11 mouse cellular contexts compared by ENCODE assay signal in the genomic region with DNA sequence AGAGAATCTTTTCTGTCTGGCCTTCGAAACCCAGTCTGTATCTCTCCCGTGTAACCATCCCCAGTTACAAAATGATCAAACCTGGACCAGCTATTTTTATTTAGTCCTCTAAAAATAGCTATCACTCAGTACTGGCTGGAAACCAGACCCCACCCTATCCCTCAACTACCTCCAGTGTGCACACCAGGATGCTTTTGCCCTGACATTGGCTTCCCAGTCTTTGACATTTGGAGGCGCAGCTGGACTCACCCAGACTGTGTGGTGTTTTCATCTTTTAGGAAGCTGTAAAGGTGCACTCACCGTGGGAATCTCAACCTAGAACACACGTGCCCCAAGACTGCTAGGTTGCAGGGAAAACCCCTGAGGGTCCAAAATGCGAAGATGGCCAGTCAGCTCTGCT. TPM values are rescaled to one million over a fixed set of nuclear protein-coding genes. Genes with fewer than 3 reads are reported as not detected.
DNase-seq lines count a peak whose midpoint lies in the region; ATAC-seq and TF ChIP-seq lines count a peak whose summit lies in the region.
"Had no signal": no experiment of that assay in that cellular context is flagged by ENCODE, and none has a peak within 500 bp of the region (broad histone marks: within the 10 kb centered on the region; RNA-seq: fewer than 3 reads in every experiment).

No protein-coding gene starts in this region.

- peak overlapping the region; percentile 58; the same call in 1 of the 2 replicates for H3K4me3 ChIP-seq in liver, embryonic 11.5 days (ENCODE audit: low read depth, low read length)
- H3K4me3 ChIP-seq in forebrain, embryonic 11.5 days (ENCODE audit: low read depth, low read length), result peak overlapping the region; percentile 60
- H3K4me3 ChIP-seq in intestine, postnatal 0 days (ENCODE audit: low read depth, low read length), result peak overlapping the region; percentile 55; the same call in 1 of the 2 replicates
- peak overlapping the region; percentile 55 for H3K4me3 ChIP-seq in olfactory bulb, adult 2 months (ENCODE audit: insufficient read depth, low read depth, low read length)

- no peaks in the 10 kb centered on the region for H3K9me3 ChIP-seq in liver, embryonic 11.5 days (ENCODE audit: control insufficient read depth, low read length)
- no peaks in the 10 kb centered on the region for H3K9me3 ChIP-seq in forebrain, embryonic 11.5 days (ENCODE audit: control insufficient read depth, low read length)
- H3K9me3 ChIP-seq in intestine, postnatal 0 days (ENCODE audit: control insufficient read depth), result no peaks in the 10 kb centered on the region

- no peak for ATAC-seq in liver, embryonic 11.5 days (replicated peaks; ENCODE audit: low FRiP score)
- no peak for ATAC-seq in forebrain, embryonic 11.5 days (replicated peaks; ENCODE audit: low FRiP score)
- no peak for ATAC-seq in intestine, postnatal 0 days

- no peaks in the 10 kb centered on the region for H3K4me1 ChIP-seq in liver, embryonic 11.5 days (replicated peaks; ENCODE audit: control insufficient read depth, insufficient read depth, low read length)
- peaks cover 4% of the 10 kb centered on the region; the same call in 1 of the 2 replicates for H3K4me1 ChIP-seq in forebrain, embryonic 11.5 days (replicated peaks; ENCODE audit: control insufficient read depth, insufficient read depth, low read length)
- H3K4me1 ChIP-seq in intestine, postnatal 0 days (replicated peaks; ENCODE audit: control insufficient read depth, insufficient read depth, low read length), result no peaks in the 10 kb centered on the region
- peaks cover 11% of the 10 kb centered on the region for H3K4me1 ChIP-seq in olfactory bulb, adult 2 months (ENCODE audit: control insufficient read depth, insufficient read depth, low read length)

- TF ChIP-seq POLR2A in olfactory bulb, adult 2 months (IDR thresholded peaks at IDR 0.05; ENCODE audit: insufficient read depth, low read depth, low read length), result no peak

- 34% methylated on average over 6 of the region's 6 CpGs for WGBS in liver, embryonic 11.5 days
- WGBS in forebrain, embryonic 11.5 days, result 25% methylated on average over 6 of the region's 6 CpGs
- 36% methylated on average over 6 of the region's 6 CpGs for WGBS in intestine, postnatal 0 days
- WGBS in olfactory bulb, adult 2 months, result 47% methylated on average over 6 of the region's 6 CpGs

- H3K27me3 ChIP-seq in liver, embryonic 11.5 days (replicated peaks; ENCODE audit: control insufficient read depth, insufficient read depth, low read length), result peaks cover 44% of the 10 kb centered on the region
- no peaks in the 10 kb centered on the region for H3K27me3 ChIP-seq in forebrain, embryonic 11.5 days (ENCODE audit: control insufficient read depth, insufficient read depth, low read length)
- H3K27me3 ChIP-seq in intestine, postnatal 0 days (replicated peaks; ENCODE audit: control insufficient read depth, insufficient read depth, low read length), result no peaks in the 10 kb centered on the region
- H3K27me3 ChIP-seq: Patski had no signal

- H3K27ac ChIP-seq in liver, embryonic 11.5 days (ENCODE audit: low read depth, low read length), result no peak overlapping the region
- no peak overlapping the region for H3K27ac ChIP-seq in forebrain, embryonic 11.5 days (ENCODE audit: low read depth, low read length)
- no peak overlapping the region for H3K27ac ChIP-seq in intestine, postnatal 0 days (ENCODE audit: low read depth, low read length)
- H3K27ac ChIP-seq in olfactory bulb, adult 2 months (ENCODE audit: insufficient read depth, low read depth, low read length), result no peak overlapping the region

- TF ChIP-seq CTCF in intestine, postnatal 0 days (IDR thresholded peaks at IDR 0.05; ENCODE audit: low read depth), result no peak
- no peak for TF ChIP-seq CTCF in olfactory bulb, adult 2 months (IDR thresholded peaks at IDR 0.05; ENCODE audit: insufficient read depth, low read depth, low read length)

- H3K36me3 ChIP-seq in liver, embryonic 11.5 days (ENCODE audit: control insufficient read depth, insufficient read depth, low read length), result no peaks in the 10 kb centered on the region
- H3K36me3 ChIP-seq in forebrain, embryonic 11.5 days (ENCODE audit: control insufficient read depth, insufficient read depth, low read length), result no peaks in the 10 kb centered on the region
- no peaks in the 10 kb centered on the region for H3K36me3 ChIP-seq in intestine, postnatal 0 days (ENCODE audit: control insufficient read depth, insufficient read depth)

- H3K4me2 ChIP-seq in liver, embryonic 11.5 days, result peak overlapping the region; percentile 75
- peak overlapping the region; percentile 88 for H3K4me2 ChIP-seq in forebrain, embryonic 11.5 days (ENCODE audit: low read depth, low read length, severe bottlenecking)
- H3K4me2 ChIP-seq in intestine, postnatal 0 days (replicated peaks; ENCODE audit: low read depth), result peak overlapping the region; percentile 95

- DNase-seq in liver, embryonic 11.5 days (ENCODE audit: low spot score), result no peak
- no peak for DNase-seq in liver
- no peak for DNase-seq in forebrain, embryonic 11.5 days (ENCODE audit: low spot score)
- DNase-seq in ovary, adult 18-20 months (ENCODE audit: low spot score), result no peak
- no peak for DNase-seq in spleen, adult 12 weeks (ENCODE audit: low spot score)
- no peak for DNase-seq in layer of hippocampus, adult 11-12 months (ENCODE audit: low spot score)
- DNase-seq: cerebellum, adult 9-11 months; lung, postnatal 36 days had no signal

- no peak overlapping the region for H3K9ac ChIP-seq in liver, embryonic 11.5 days (ENCODE audit: low read depth, low read length)
- peak overlapping the region; percentile 75; the same call in 1 of the 2 replicates for H3K9ac ChIP-seq in forebrain, embryonic 11.5 days (ENCODE audit: low read length)
- no peak overlapping the region for H3K9ac ChIP-seq in intestine, postnatal 0 days (ENCODE audit: low read depth, low read length)

RNA-seq across cellular contexts. Expression of gene Fras1, which starts 0.6 kb away (rescaled TPM):
- 11.5 and 13.8 TPM in 2 replicates for polyA plus RNA-seq in liver, embryonic 11.5 days (2014; fragmentation: Nextera tagmentation; extraction: Ambion mirVana)
- polyA plus RNA-seq in forebrain, embryonic 11.5 days (2014; fragmentation: Nextera tagmentation; extraction: Ambion mirVana), result 15.7 and 18.7 TPM in 2 replicates
- polyA plus RNA-seq in intestine, postnatal 0 days (2015; fragmentation: Nextera tagmentation; extraction: Ambion mirVana), result 3.2 and 3.5 TPM in 2 replicates
- not detected in 2 replicates for polyA plus RNA-seq in olfactory bulb, adult 2 months (2012; ENCODE audit: insufficient read depth, insufficient read length, low replicate concordance, missing spikeins)
